Mouse (Mus musculus) liver, postnatal 0 days (tissue): ENCODE data around the gene Pithd1.

Experiments used
- CTCF ChIP-seq: sonication (generic); IDR thresholded peaks from 2 replicates; pipeline ENCODE4 v1.5.1; 2016; ENCODE audit warnings: antibody characterized with exemption, low read depth
- EP300 ChIP-seq: IDR thresholded peaks from 2 replicates; pipeline ENCODE4 v1.6.1; 2016; ENCODE audit warnings: antibody characterized with exemption, low read depth, mild to moderate bottlenecking

- TF ChIP-seq EP300 (no peak), CTCF (no peak)
These were observed 46.2 kb upstream of the Pithd1 start for GRCm38 (mm10) chr4:136033231-136033630.
